Mouse (Mus musculus) mouse trophoblast stem cell (cell line): ENCODE results near the gene Ssna1.

Experiments used
- in situ Hi-C, 2 experiments: fragments of 300-500 bp; cut with MseI, MboI; formaldehyde crosslinking; loops; 2 replicates in 1 of 2; 3 replicates in 1 of 2; pipeline ENCODE4 v1.15.1; 2025

Gene Ssna1

GRCm38 (mm10) chr2:25231038-25231437 lies 41.2 kb downstream of the Ssna1 start:
- in situ Hi-C loops = no loop called here

GRCm38 (mm10) chr2:25230581-25230980 lies 41.7 kb downstream of the Ssna1 start:
- in situ Hi-C loops = no loop called here

GRCm38 (mm10) chr2:25229582-25229981 lies 42.7 kb downstream of the Ssna1 start:
- in situ Hi-C loops = no loop called here

- in situ Hi-C loops = no loop called here
These were observed 43.2 kb downstream of the Ssna1 start for GRCm38 (mm10) chr2:25228995-25229530.

- in situ Hi-C loops = no loop called here
These were observed 43.8 kb downstream of the Ssna1 start for GRCm38 (mm10) chr2:25228431-25228889.

- in situ Hi-C loops = no loop called here
These were observed 44.8 kb downstream of the Ssna1 start for GRCm38 (mm10) chr2:25227406-25227805.

- in situ Hi-C loops = no loop called here
These were observed 45.4 kb downstream of the Ssna1 start for GRCm38 (mm10) chr2:25226864-25227263.

- in situ Hi-C loops = no loop called here
These were observed 46.3 kb downstream of the Ssna1 start for GRCm38 (mm10) chr2:25225811-25226379.

GRCm38 (mm10) chr2:25224766-25225752 lies 47.2 kb downstream of the Ssna1 start:
- in situ Hi-C loops = no loop called here

- in situ Hi-C loops = no loop called here
These were observed 47.8 kb downstream of the Ssna1 start, which contains the start of gene Tubb4b for GRCm38 (mm10) chr2:25224492-25224765. Gene Tubb4b, minus strand, starts transcription at chr2:25224702.

- in situ Hi-C loops = no loop called here
These were observed 48.4 kb downstream of the Ssna1 start for GRCm38 (mm10) chr2:25223681-25224491.

- in situ Hi-C loops = no loop called here
These were observed 50.9 kb downstream of the Ssna1 start for GRCm38 (mm10) chr2:25221331-25221772.
